Mouse (Mus musculus) neural tube, embryonic 13.5 days (tissue): ENCODE data around the gene Cabin1. TPM values are rescaled to one million over a fixed set of nuclear protein-coding genes. Genes with fewer than 3 reads are reported as not detected.

ENCODE experiments used
- ATAC-seq: fragments of 200-750 bp; cut with Nextera tagmentation; 2 replicates; pipeline ENCODE4 v1.8.0; 2017; ENCODE audit warnings: low read depth, mild to moderate bottlenecking, moderate TSS enrichment, moderate library complexity
- H3K27ac ChIP-seq: fragments of 300-500 bp; sonication (generic); replicated peaks from 2 replicates; pipeline ENCODE4 v1.5.1; 2015; ENCODE audit warnings: moderate library complexity, mild to moderate bottlenecking, inconsistent platforms
- H3K27me3 ChIP-seq: fragments of 300-500 bp; sonication (generic); 2 replicates; pipeline ENCODE4 v1.6.1; 2015; ENCODE audit warnings: mild to moderate bottlenecking, inconsistent platforms
- H3K36me3 ChIP-seq: fragments of 300-500 bp; sonication (generic); 2 replicates; pipeline ENCODE4 v1.6.1; 2015; ENCODE audit warnings: mild to moderate bottlenecking, inconsistent platforms
- H3K4me1 ChIP-seq: fragments of 300-500 bp; sonication (generic); replicated peaks from 2 replicates; pipeline ENCODE4 v1.6.1; 2015; ENCODE audit warnings: inconsistent platforms
- H3K4me2 ChIP-seq: fragments of 300-500 bp; sonication (generic); 2 replicates; pipeline ENCODE4 v1.6.1; 2015; ENCODE audit warnings: inconsistent platforms, mild to moderate bottlenecking, moderate library complexity
- H3K4me3 ChIP-seq: fragments of 300-500 bp; sonication (generic); 2 replicates; pipeline ENCODE4 v1.5.1; 2015; ENCODE audit warnings: mild to moderate bottlenecking, inconsistent platforms
- H3K9ac ChIP-seq: fragments of 300-500 bp; sonication (generic); 2 replicates; pipeline ENCODE4 v1.6.1; 2015; ENCODE audit warnings: moderate library complexity, mild to moderate bottlenecking, inconsistent platforms
- H3K9me3 ChIP-seq: fragments of 300-500 bp; sonication (generic); 2 replicates; pipeline ENCODE4 v1.6.1; 2016; ENCODE audit warnings: inconsistent platforms
- WGBS: fragments of 180-500 bp; shearing (Covaris S2); methylation state at CpG from one replicate; pipeline ENCODE4 v1.1.7; 2015; 5-methylcytosine and 5-hydroxymethylcytosine counted together
- polyA plus RNA-seq: library from polyadenylated mRNA; unstranded; fragments of >200 nt; fragmentation: Nextera tagmentation; extraction: Ambion mirVana; gene quantifications from 2 replicates; pipeline ENCODE4 v1.2.1, GENCODE M21; 2015

Gene Cabin1
- polyA plus RNA-seq, 1 experiment from 2014 or later = 31.9 TPM

- peaks cover 20% of the 10 kb centered on the region for H3K4me1 ChIP-seq
- WGBS = 85% methylated on average over 3 of the region's 3 CpGs
- no peak overlapping the region for H3K27ac ChIP-seq
- no peak overlapping the region for H3K4me3 ChIP-seq
- H3K9ac ChIP-seq = no peak overlapping the region
- no peak for ATAC-seq
- H3K9me3 ChIP-seq = no peaks in the 10 kb centered on the region
- H3K4me2 ChIP-seq = no peak overlapping the region
- H3K27me3 ChIP-seq = no peaks in the 10 kb centered on the region
- peaks cover 58% of the 10 kb centered on the region for H3K36me3 ChIP-seq
Measured at GRCm38 (mm10) chr10:75707901-75708632, 56.1 kb downstream of the Cabin1 start.

- ATAC-seq = no peak
- Histone ChIP-seq H3K27me3 (no peaks in the 10 kb centered on the region), H3K36me3 (peaks cover 50% of the 10 kb centered on the region), H3K9me3 (no peaks in the 10 kb centered on the region), H3K9ac (no peak overlapping the region), H3K4me1 (peaks cover 20% of the 10 kb centered on the region), H3K4me3 (no peak overlapping the region), H3K4me2 (no peak overlapping the region), H3K27ac (no peak overlapping the region)
- 81% methylated on average over 8 of the region's 8 CpGs for WGBS
Measured at GRCm38 (mm10) chr10:75706632-75707216, 57.4 kb downstream of the Cabin1 start.

- H3K9ac ChIP-seq = no peak overlapping the region
- no peaks in the 10 kb centered on the region for H3K27me3 ChIP-seq
- peaks cover 41% of the 10 kb centered on the region for H3K36me3 ChIP-seq
- peaks cover 20% of the 10 kb centered on the region for H3K4me1 ChIP-seq
- no peak overlapping the region for H3K4me2 ChIP-seq
- H3K27ac ChIP-seq = no peak overlapping the region
- 85% methylated on average over 7 of the region's 7 CpGs for WGBS
- no peak for ATAC-seq
- H3K4me3 ChIP-seq = no peak overlapping the region
- no peaks in the 10 kb centered on the region for H3K9me3 ChIP-seq
Measured at GRCm38 (mm10) chr10:75705681-75706400, 58.3 kb downstream of the Cabin1 start.

GRCm38 (mm10) chr10:75704212-75705185 is 59.6 kb downstream of the Cabin1 start:
- H3K4me1 ChIP-seq = peaks cover 20% of the 10 kb centered on the region
- H3K36me3 ChIP-seq = peaks cover 33% of the 10 kb centered on the region
- no peak overlapping the region for H3K4me3 ChIP-seq
- no peak overlapping the region for H3K4me2 ChIP-seq
- H3K27me3 ChIP-seq = no peaks in the 10 kb centered on the region
- H3K27ac ChIP-seq = peak overlapping the region; percentile 78
- H3K9ac ChIP-seq = no peak overlapping the region; the same call in 1 of the 2 replicates
- H3K9me3 ChIP-seq = no peaks in the 10 kb centered on the region
- ATAC-seq = peak; percentile 86
- WGBS = 67% methylated on average over 15 of the region's 15 CpGs

- Histone ChIP-seq H3K36me3 (peaks cover 36% of the 10 kb centered on the region), H3K9me3 (no peaks in the 10 kb centered on the region), H3K4me2 (no peak overlapping the region), H3K27me3 (no peaks in the 10 kb centered on the region), H3K4me3 (no peak overlapping the region), H3K4me1 (peaks cover 20% of the 10 kb centered on the region), H3K27ac (peak overlapping the region; percentile 78; the same call in 1 of the 2 replicates), H3K9ac (no peak overlapping the region)
- WGBS = 80% methylated on average over 1 of the region's 1 CpGs
- no peak for ATAC-seq
Measured at GRCm38 (mm10) chr10:75703504-75703903, 60.6 kb downstream of the Cabin1 start.

GRCm38 (mm10) chr10:75702494-75702893 is 61.6 kb downstream of the Cabin1 start:
- ATAC-seq = no peak
- H3K9me3 ChIP-seq = no peaks in the 10 kb centered on the region
- 100% methylated on average over 2 of the region's 2 CpGs for WGBS

GRCm38 (mm10) chr10:75701280-75701679 is 62.9 kb downstream of the Cabin1 start:
- no peaks in the 10 kb centered on the region for H3K9me3 ChIP-seq
- peaks cover 20% of the 10 kb centered on the region for H3K4me1 ChIP-seq
- H3K36me3 ChIP-seq = peaks cover 52% of the 10 kb centered on the region
- no peak overlapping the region for H3K27ac ChIP-seq
- ATAC-seq = no peak
- H3K9ac ChIP-seq = no peak overlapping the region
- no peaks in the 10 kb centered on the region for H3K27me3 ChIP-seq
- WGBS = 93% methylated on average over 6 of the region's 6 CpGs
- H3K4me2 ChIP-seq = no peak overlapping the region
- no peak overlapping the region for H3K4me3 ChIP-seq

More at GRCm38 (mm10) chr10:75702494-75702893, 61.6 kb downstream of the Cabin1 start:
- peaks cover 44% of the 10 kb centered on the region for H3K36me3 ChIP-seq
- H3K4me1 ChIP-seq = peaks cover 20% of the 10 kb centered on the region
- H3K27ac ChIP-seq = no peak overlapping the region
- H3K4me3 ChIP-seq = no peak overlapping the region
- no peak overlapping the region for H3K4me2 ChIP-seq
- no peak overlapping the region for H3K9ac ChIP-seq
- H3K27me3 ChIP-seq = no peaks in the 10 kb centered on the region

- H3K4me3 ChIP-seq = no peak overlapping the region
- H3K9ac ChIP-seq = no peak overlapping the region
- no peak overlapping the region for H3K27ac ChIP-seq
- H3K4me1 ChIP-seq = no peaks in the 10 kb centered on the region
- peaks cover 76% of the 10 kb centered on the region for H3K36me3 ChIP-seq
- H3K4me2 ChIP-seq = no peak overlapping the region
- 92% methylated on average over 3 of the region's 3 CpGs for WGBS
- no peaks in the 10 kb centered on the region for H3K9me3 ChIP-seq
- no peak for ATAC-seq
- no peaks in the 10 kb centered on the region for H3K27me3 ChIP-seq
Measured at GRCm38 (mm10) chr10:75697693-75698092, 66.4 kb downstream of the Cabin1 start.

- H3K36me3 ChIP-seq = peaks cover 81% of the 10 kb centered on the region
- H3K9ac ChIP-seq = no peak overlapping the region
- 95% methylated on average over 7 of the region's 7 CpGs for WGBS
- H3K4me1 ChIP-seq = no peaks in the 10 kb centered on the region
- H3K27me3 ChIP-seq = no peaks in the 10 kb centered on the region
- no peak overlapping the region for H3K27ac ChIP-seq
- H3K4me2 ChIP-seq = no peak overlapping the region
- no peaks in the 10 kb centered on the region for H3K9me3 ChIP-seq
- ATAC-seq = no peak
- no peak overlapping the region for H3K4me3 ChIP-seq
Measured at GRCm38 (mm10) chr10:75696597-75697355, 67.4 kb downstream of the Cabin1 start.

GRCm38 (mm10) chr10:75695521-75695920 is 68.6 kb downstream of the Cabin1 start:
- H3K4me1 ChIP-seq = no peaks in the 10 kb centered on the region
- ATAC-seq = no peak
- H3K9ac ChIP-seq = no peak overlapping the region
- H3K4me3 ChIP-seq = no peak overlapping the region
- H3K4me2 ChIP-seq = no peak overlapping the region
- H3K9me3 ChIP-seq = no peaks in the 10 kb centered on the region
- H3K27ac ChIP-seq = no peak overlapping the region
- 96% methylated on average over 2 of the region's 2 CpGs for WGBS
- no peaks in the 10 kb centered on the region for H3K27me3 ChIP-seq
- peaks cover 94% of the 10 kb centered on the region for H3K36me3 ChIP-seq

- ATAC-seq = no peak
Measured at GRCm38 (mm10) chr10:75695078-75695477, 69.1 kb downstream of the Cabin1 start.

More at GRCm38 (mm10) chr10:75695078-75695477, 69.1 kb downstream of the Cabin1 start:
- no peaks in the 10 kb centered on the region for H3K4me1 ChIP-seq
- WGBS = 88% methylated on average over 5 of the region's 5 CpGs
- H3K4me3 ChIP-seq = no peak overlapping the region
- no peak overlapping the region for H3K27ac ChIP-seq
- H3K9me3 ChIP-seq = no peaks in the 10 kb centered on the region
- H3K27me3 ChIP-seq = no peaks in the 10 kb centered on the region
- H3K36me3 ChIP-seq = peaks cover 94% of the 10 kb centered on the region
- no peak overlapping the region for H3K9ac ChIP-seq
- H3K4me2 ChIP-seq = no peak overlapping the region
